ENCODE assay signal across 19 mouse cellular contexts in the genomic region with DNA sequence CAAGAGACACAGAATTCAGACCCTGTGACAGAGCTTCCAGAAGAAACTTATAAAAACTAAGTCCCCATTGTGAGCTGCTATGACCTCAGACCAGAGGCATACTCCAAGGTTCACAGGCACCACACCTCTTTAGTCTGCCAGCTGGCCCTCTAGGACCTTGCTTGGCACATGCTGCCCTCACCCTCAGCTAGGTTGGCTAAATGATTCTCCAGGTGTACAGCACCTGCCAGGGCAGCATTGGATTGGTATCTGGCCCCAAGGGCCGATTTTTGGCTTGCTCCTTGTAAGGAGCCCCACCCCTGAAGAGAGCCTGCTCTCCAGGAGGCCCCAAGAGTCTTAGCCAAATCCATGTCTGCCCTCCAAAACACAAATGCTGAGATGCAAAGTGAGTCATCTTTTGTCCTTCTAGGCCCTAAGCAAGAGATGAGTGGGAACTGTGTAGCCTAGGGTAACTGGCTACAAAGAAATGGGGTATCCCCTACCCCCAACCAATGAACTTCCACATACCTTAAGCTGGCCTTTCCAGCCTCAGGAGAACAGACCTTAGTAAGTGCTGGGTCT. TPM values are rescaled to one million over a fixed set of nuclear protein-coding genes. Genes with fewer than 3 reads are reported as not detected.
DNase-seq lines count a peak whose midpoint lies in the region; ATAC-seq and TF ChIP-seq lines count a peak whose summit lies in the region.
"Had no signal": no experiment of that assay in that cellular context is flagged by ENCODE, and none has a peak within 500 bp of the region (broad histone marks: within the 10 kb centered on the region; RNA-seq: fewer than 3 reads in every experiment).

No protein-coding gene starts in this region.

- peak; percentile 34 for ATAC-seq in intestine, postnatal 0 days
- no peak for ATAC-seq in intestine, embryonic 15.5 days
- ATAC-seq in liver, embryonic 12.5 days, result no peak
- no peak for ATAC-seq in liver, postnatal 0 days
- ATAC-seq in liver, embryonic 15.5 days (ENCODE audit: insufficient read depth), result no peak

- TF ChIP-seq CTCF in intestine, postnatal 0 days (IDR thresholded peaks at IDR 0.05; ENCODE audit: low read depth), result no peak
- TF ChIP-seq CTCF in liver, postnatal 0 days (IDR thresholded peaks at IDR 0.05; ENCODE audit: low read depth), result no peak

- H3K4me1 ChIP-seq in intestine, postnatal 0 days (replicated peaks; ENCODE audit: control insufficient read depth, insufficient read depth, low read length), result peaks cover 29% of the 10 kb centered on the region
- peaks cover 45% of the 10 kb centered on the region for H3K4me1 ChIP-seq in intestine, embryonic 15.5 days (replicated peaks)
- peaks cover 81% of the 10 kb centered on the region for H3K4me1 ChIP-seq in liver, embryonic 12.5 days
- peaks cover 56% of the 10 kb centered on the region for H3K4me1 ChIP-seq in liver, postnatal 0 days (ENCODE audit: insufficient read depth)
- peaks cover 85% of the 10 kb centered on the region for H3K4me1 ChIP-seq in liver, embryonic 15.5 days (replicated peaks)

- H3K4me3 ChIP-seq in intestine, postnatal 0 days (ENCODE audit: low read depth, low read length), result no peak overlapping the region
- no peak overlapping the region for H3K4me3 ChIP-seq in intestine, embryonic 15.5 days (replicated peaks)
- no peak overlapping the region for H3K4me3 ChIP-seq in liver, embryonic 12.5 days
- H3K4me3 ChIP-seq in liver, postnatal 0 days (ENCODE audit: low read depth, low read length), result no peak overlapping the region
- H3K4me3 ChIP-seq in liver, embryonic 15.5 days (replicated peaks), result no peak overlapping the region
- H3K4me3 ChIP-seq: embryonic facial prominence, embryonic 13.5 days; forebrain, embryonic 12.5 days; heart, embryonic 15.5 days; layer of hippocampus, adult 2 months; left cerebral cortex, adult 2 months; limb, embryonic 15.5 days; neural tube, embryonic 13.5 days had no signal

- WGBS in intestine, postnatal 0 days, result 50% methylated on average over 1 of the region's 1 CpGs
- 78% methylated on average over 1 of the region's 1 CpGs for WGBS in intestine, embryonic 15.5 days
- WGBS in liver, embryonic 12.5 days (ENCODE audit: insufficient replicate concordance), result 48% methylated on average over 1 of the region's 1 CpGs
- 61% methylated on average over 1 of the region's 1 CpGs for WGBS in liver, postnatal 0 days (ENCODE audit: insufficient replicate concordance)
- WGBS in liver, embryonic 15.5 days (ENCODE audit: insufficient replicate concordance), result 56% methylated on average over 1 of the region's 1 CpGs

- DNase-seq in cerebellum, postnatal 25 days, result peak; percentile 45 to 48
- no peak for DNase-seq in cerebellum, adult 8-10 months
- no peak for DNase-seq in liver, postnatal 0 days
- DNase-seq in thymus, postnatal 36 days, result no peak
- DNase-seq: adrenal gland, postnatal 10 days; right cerebral cortex, postnatal 25 days; thymus, adult 18-20 months had no signal

- H3K4me2 ChIP-seq in intestine, postnatal 0 days (replicated peaks; ENCODE audit: low read depth), result no peak overlapping the region
- no peak overlapping the region for H3K4me2 ChIP-seq in intestine, embryonic 15.5 days (replicated peaks)
- H3K4me2 ChIP-seq in liver, embryonic 12.5 days, result peak overlapping the region; percentile 6; the same call in 1 of the 2 replicates
- H3K4me2 ChIP-seq in liver, postnatal 0 days (ENCODE audit: low read depth, low read length), result no peak overlapping the region
- 0 out of 2 replicates have a peak overlapping the region, but pooled peaks have one; percentile 19 for H3K4me2 ChIP-seq in liver, embryonic 15.5 days
- H3K4me2 ChIP-seq: embryonic facial prominence, embryonic 13.5 days; forebrain, embryonic 12.5 days; heart, embryonic 15.5 days; limb, embryonic 15.5 days; neural tube, embryonic 13.5 days had no signal

- no peaks in the 10 kb centered on the region for H3K27me3 ChIP-seq in intestine, postnatal 0 days (replicated peaks; ENCODE audit: control insufficient read depth, insufficient read depth, low read length)
- no peaks in the 10 kb centered on the region for H3K27me3 ChIP-seq in intestine, embryonic 15.5 days (replicated peaks)
- H3K27me3 ChIP-seq in liver, embryonic 12.5 days (replicated peaks), result no peaks in the 10 kb centered on the region
- H3K27me3 ChIP-seq in liver, postnatal 0 days (ENCODE audit: insufficient read depth, low read length), result no peaks in the 10 kb centered on the region
- no peaks in the 10 kb centered on the region for H3K27me3 ChIP-seq in liver, embryonic 15.5 days
- H3K27me3 ChIP-seq: embryonic facial prominence, embryonic 13.5 days; forebrain, embryonic 12.5 days; heart, embryonic 15.5 days; limb, embryonic 15.5 days; neural tube, embryonic 13.5 days had no signal

- TF ChIP-seq EP300 in liver, postnatal 0 days (IDR thresholded peaks at IDR 0.05; ENCODE audit: low read depth), result no peak

- H3K9ac ChIP-seq in intestine, postnatal 0 days (ENCODE audit: low read depth, low read length), result no peak overlapping the region
- no peak overlapping the region for H3K9ac ChIP-seq in intestine, embryonic 15.5 days
- H3K9ac ChIP-seq in liver, embryonic 12.5 days, result peak overlapping the region; percentile 14; the same call in 1 of the 2 replicates
- H3K9ac ChIP-seq in liver, postnatal 0 days (replicated peaks), result no peak overlapping the region
- no peak overlapping the region for H3K9ac ChIP-seq in liver, embryonic 15.5 days
- H3K9ac ChIP-seq: forebrain, embryonic 12.5 days; heart, embryonic 15.5 days; limb, embryonic 15.5 days; neural tube, embryonic 13.5 days had no signal

- H3K27ac ChIP-seq in intestine, postnatal 0 days (ENCODE audit: low read depth, low read length), result no peak overlapping the region
- H3K27ac ChIP-seq in intestine, embryonic 15.5 days, result no peak overlapping the region
- H3K27ac ChIP-seq in liver, embryonic 12.5 days, result peak overlapping the region; percentile 42
- H3K27ac ChIP-seq in liver, postnatal 0 days (ENCODE audit: low read depth), result no peak overlapping the region
- H3K27ac ChIP-seq in liver, embryonic 15.5 days (replicated peaks), result 0 out of 2 replicates have a peak overlapping the region, but pooled peaks have one; percentile 51
- H3K27ac ChIP-seq: embryonic facial prominence, embryonic 13.5 days; forebrain, embryonic 12.5 days; heart, embryonic 15.5 days; layer of hippocampus, adult 2 months; left cerebral cortex, adult 2 months; limb, embryonic 15.5 days; neural tube, embryonic 13.5 days had no signal

- H3K9me3 ChIP-seq in intestine, postnatal 0 days (ENCODE audit: control insufficient read depth), result no peaks in the 10 kb centered on the region
- no peaks in the 10 kb centered on the region for H3K9me3 ChIP-seq in intestine, embryonic 15.5 days
- H3K9me3 ChIP-seq in liver, embryonic 12.5 days (replicated peaks), result no peaks in the 10 kb centered on the region
- no peaks in the 10 kb centered on the region for H3K9me3 ChIP-seq in liver, postnatal 0 days (ENCODE audit: low read length)
- no peaks in the 10 kb centered on the region for H3K9me3 ChIP-seq in liver, embryonic 15.5 days (replicated peaks)
- H3K9me3 ChIP-seq: embryonic facial prominence, embryonic 13.5 days; forebrain, embryonic 12.5 days; G1E; heart, embryonic 15.5 days; limb, embryonic 15.5 days; neural tube, embryonic 13.5 days had no signal

- peaks cover 27% of the 10 kb centered on the region for H3K36me3 ChIP-seq in intestine, postnatal 0 days (ENCODE audit: control insufficient read depth, insufficient read depth)
- H3K36me3 ChIP-seq in intestine, embryonic 15.5 days, result peaks cover 18% of the 10 kb centered on the region
- H3K36me3 ChIP-seq in liver, embryonic 12.5 days, result peaks cover 77% of the 10 kb centered on the region
- H3K36me3 ChIP-seq in liver, postnatal 0 days (replicated peaks; ENCODE audit: insufficient read depth, low read length), result peaks cover 45% of the 10 kb centered on the region
- peaks cover 70% of the 10 kb centered on the region for H3K36me3 ChIP-seq in liver, embryonic 15.5 days (replicated peaks)

RNA-seq across cellular contexts. Expression of a gene that starts 5.1 kb away (rescaled TPM):
- polyA plus RNA-seq in intestine, postnatal 0 days (2015; fragmentation: Nextera tagmentation; extraction: Ambion mirVana), result 9.7 and 10.1 TPM in 2 replicates
- polyA plus RNA-seq in intestine, embryonic 15.5 days (2015; fragmentation: Nextera tagmentation; extraction: Ambion mirVana), result 14.6 and 15.7 TPM in 2 replicates
- 30.4 and 30.5 TPM in 2 replicates for polyA plus RNA-seq in liver, embryonic 12.5 days (2016; fragmentation: Nextera tagmentation; extraction: Ambion mirVana)
- 6.7 and 7.1 TPM in 2 replicates for polyA plus RNA-seq in liver, postnatal 0 days (2015; fragmentation: Nextera tagmentation; extraction: Ambion mirVana)
- 9.7 and 10.6 TPM in 2 replicates for polyA plus RNA-seq in liver, embryonic 15.5 days (2015; fragmentation: Nextera tagmentation; extraction: Ambion mirVana)

RNA-seq across cellular contexts. Expression of a gene that starts 18.3 kb away (rescaled TPM):
- 0.38 TPM in 1 of 2 replicates, not detected in the other for polyA plus RNA-seq in intestine, postnatal 0 days (2015; fragmentation: Nextera tagmentation; extraction: Ambion mirVana)
- polyA plus RNA-seq in intestine, embryonic 15.5 days (2015; fragmentation: Nextera tagmentation; extraction: Ambion mirVana), result 0.38 and 1.4 TPM in 2 replicates
- polyA plus RNA-seq in liver, embryonic 12.5 days (2016; fragmentation: Nextera tagmentation; extraction: Ambion mirVana), result 1.0 and 1.5 TPM in 2 replicates
- 0.16 TPM in 1 of 2 replicates, not detected in the other for polyA plus RNA-seq in liver, postnatal 0 days (2015; fragmentation: Nextera tagmentation; extraction: Ambion mirVana)
- 0.10 and 0.26 TPM in 2 replicates for polyA plus RNA-seq in liver, embryonic 15.5 days (2015; fragmentation: Nextera tagmentation; extraction: Ambion mirVana)
- polyA plus RNA-seq: G1E had no signal

RNA-seq across cellular contexts. Expression of a gene that starts 25.4 kb away (rescaled TPM):
- polyA plus RNA-seq in intestine, postnatal 0 days (2015; fragmentation: Nextera tagmentation; extraction: Ambion mirVana), result 0.25 and 0.41 TPM in 2 replicates
- 0.39 and 0.82 TPM in 2 replicates for polyA plus RNA-seq in intestine, embryonic 15.5 days (2015; fragmentation: Nextera tagmentation; extraction: Ambion mirVana)
- polyA plus RNA-seq in liver, embryonic 12.5 days (2016; fragmentation: Nextera tagmentation; extraction: Ambion mirVana), result 0.27 and 0.63 TPM in 2 replicates
- 3.0 and 4.0 TPM in 2 replicates for polyA plus RNA-seq in liver, postnatal 0 days (2015; fragmentation: Nextera tagmentation; extraction: Ambion mirVana)
- 1.3 and 2.1 TPM in 2 replicates for polyA plus RNA-seq in liver, embryonic 15.5 days (2015; fragmentation: Nextera tagmentation; extraction: Ambion mirVana)

RNA-seq across cellular contexts. Expression of a gene that starts 32.4 kb away (rescaled TPM):
- 1.3 and 1.7 TPM in 2 replicates for polyA plus RNA-seq in intestine, postnatal 0 days (2015; fragmentation: Nextera tagmentation; extraction: Ambion mirVana)
- polyA plus RNA-seq in intestine, embryonic 15.5 days (2015; fragmentation: Nextera tagmentation; extraction: Ambion mirVana), result 3.6 TPM in 2 replicates
- 0.45 and 0.63 TPM in 2 replicates for polyA plus RNA-seq in liver, embryonic 12.5 days (2016; fragmentation: Nextera tagmentation; extraction: Ambion mirVana)
- polyA plus RNA-seq in liver, postnatal 0 days (2015; fragmentation: Nextera tagmentation; extraction: Ambion mirVana), result 0.12 TPM in 1 of 2 replicates, not detected in the other
- 0.13 and 0.25 TPM in 2 replicates for polyA plus RNA-seq in liver, embryonic 15.5 days (2015; fragmentation: Nextera tagmentation; extraction: Ambion mirVana)
- polyA plus RNA-seq: G1E had no signal

RNA-seq across cellular contexts. Expression of a gene that starts 45.6 kb away (rescaled TPM):
- polyA plus RNA-seq in intestine, postnatal 0 days (2015; fragmentation: Nextera tagmentation; extraction: Ambion mirVana), result 338 and 383 TPM in 2 replicates
- 331 and 429 TPM in 2 replicates for polyA plus RNA-seq in intestine, embryonic 15.5 days (2015; fragmentation: Nextera tagmentation; extraction: Ambion mirVana)
- 205 and 212 TPM in 2 replicates for polyA plus RNA-seq in liver, embryonic 12.5 days (2016; fragmentation: Nextera tagmentation; extraction: Ambion mirVana)
- polyA plus RNA-seq in liver, postnatal 0 days (2015; fragmentation: Nextera tagmentation; extraction: Ambion mirVana), result 162 and 171 TPM in 2 replicates
- polyA plus RNA-seq in liver, embryonic 15.5 days (2015; fragmentation: Nextera tagmentation; extraction: Ambion mirVana), result 190 and 246 TPM in 2 replicates

Comparison
In these comparisons a context has a peak if more than half of its experiments do, and no peak if none do; other contexts are left out.
1. DNase-seq: peak in cerebellum, postnatal 25 days (2 of 2); none in cerebellum, adult 8-10 months (single experiment), liver, postnatal 0 days (single experiment) and thymus, postnatal 36 days (0 of 2).
2. H3K27ac ChIP-seq: peak in liver, embryonic 12.5 days (single experiment) and liver, embryonic 15.5 days (single experiment); none in intestine, postnatal 0 days (single experiment), intestine, embryonic 15.5 days (single experiment) and liver, postnatal 0 days (single experiment).
3. H3K4me2 ChIP-seq: peak in liver, embryonic 12.5 days (single experiment) and liver, embryonic 15.5 days (single experiment); none in intestine, postnatal 0 days (single experiment), intestine, embryonic 15.5 days (single experiment) and liver, postnatal 0 days (single experiment).